Mouse (Mus musculus): Measurements from ENCODE around the gene Chadl. TPM values are rescaled to one million over a fixed set of nuclear protein-coding genes. Genes with fewer than 3 reads are reported as not detected.

The Chadl gene
- polyA plus RNA-seq (2012; rRNA removed): 1.3 and 2.0 TPM in 2 replicates

DNA sequence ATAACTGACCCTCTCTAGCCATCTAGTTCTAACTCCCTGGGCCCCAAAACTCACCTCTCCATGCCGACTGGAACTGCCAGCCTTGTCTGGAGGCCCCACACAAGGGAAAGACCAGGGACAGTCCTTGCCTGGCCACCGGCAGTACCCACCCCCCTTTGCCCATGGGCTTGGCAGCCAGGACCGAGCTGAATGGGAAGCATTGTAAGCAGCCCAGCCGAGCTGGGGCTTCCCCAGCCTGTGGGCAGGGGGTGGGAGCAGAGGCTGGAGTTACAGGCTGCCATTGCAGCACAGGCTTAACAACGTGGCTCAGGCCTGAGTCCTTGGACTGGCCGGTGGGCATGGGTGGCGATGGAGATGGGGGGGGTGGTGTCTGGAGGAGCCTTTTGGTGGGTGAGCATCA lies at the start of gene Chadl:
Gene Chadl, minus strand, starts transcription at position 113 of the 400 bp plus-strand sequence.

DNA sequence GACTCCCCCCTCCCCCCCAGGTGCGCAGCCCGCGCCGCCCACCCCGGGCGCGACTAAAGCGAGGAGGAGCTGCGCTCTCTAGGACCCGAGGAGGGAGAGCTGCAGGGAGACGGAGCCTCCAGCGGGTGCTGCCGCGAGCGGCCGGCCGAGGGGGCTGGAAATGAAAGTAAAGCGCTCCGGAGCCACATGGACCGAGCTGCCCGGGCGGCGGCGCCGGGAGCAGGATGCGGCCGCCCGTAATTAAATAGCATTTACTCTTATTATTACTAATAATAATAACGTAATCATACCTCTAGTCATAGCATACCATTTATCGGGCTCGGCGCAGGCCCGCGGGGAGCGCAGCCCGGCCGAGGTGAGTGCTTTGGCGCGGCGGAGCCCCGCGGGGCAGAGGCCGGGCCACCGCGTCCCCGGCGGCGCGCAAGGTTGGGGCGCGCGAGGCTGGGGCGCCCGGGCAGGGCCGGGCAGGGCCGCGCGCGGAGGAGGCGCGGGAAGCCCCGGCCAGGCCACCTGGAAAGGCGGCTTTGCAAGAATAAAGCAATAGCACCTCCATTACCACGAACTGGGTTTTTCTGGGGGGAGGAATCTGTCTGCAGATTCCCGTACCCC lies 48.0 kb upstream of the Chadl start, which contains the start of the genes Zc3h7b and Rangap1:
Gene Zc3h7b, plus strand, starts transcription at position 66 of the 609 bp plus-strand sequence.
Gene Rangap1, minus strand, starts transcription at position 539 of the 609 bp plus-strand sequence.

DNA sequence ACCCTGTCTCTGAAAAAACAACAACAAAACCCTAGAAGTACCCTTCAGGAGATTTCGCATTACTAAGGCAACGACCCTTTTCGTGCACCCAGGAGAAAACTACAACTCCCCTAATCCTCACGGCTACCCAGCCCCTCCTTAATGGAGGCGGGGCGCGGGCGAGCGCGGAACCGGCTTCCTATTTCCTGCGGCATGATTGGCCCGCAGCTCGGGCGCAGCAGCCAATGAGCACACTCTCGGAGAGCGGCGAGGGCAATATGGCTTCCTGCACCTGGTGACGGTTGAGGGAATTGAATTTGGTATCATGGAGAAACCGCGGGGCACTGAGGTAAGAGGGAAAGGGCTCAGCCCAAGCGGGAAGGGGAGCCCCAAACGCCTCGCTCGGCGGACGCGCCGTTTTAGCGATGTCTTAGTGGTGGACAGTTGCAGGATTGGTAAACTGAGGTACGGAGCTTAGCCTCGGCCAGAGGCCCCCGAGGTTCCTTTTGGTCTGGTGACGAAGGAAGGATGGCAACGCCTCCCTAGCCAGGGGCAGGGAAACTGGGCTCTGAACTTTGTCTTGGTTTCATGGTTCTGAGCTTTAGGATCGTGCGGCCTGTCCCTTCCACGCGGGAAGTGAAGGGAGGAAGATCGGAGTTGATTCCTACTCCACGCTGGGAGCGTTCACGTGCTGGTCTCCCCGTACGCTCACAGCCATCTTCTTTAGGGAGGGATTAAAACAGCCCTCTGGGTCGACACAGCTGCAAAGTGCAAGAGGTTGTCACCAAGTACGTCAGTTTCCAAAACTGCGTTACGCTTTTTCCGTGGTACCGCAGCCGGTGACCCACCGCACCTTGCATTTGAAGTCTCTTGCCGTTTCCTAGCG lies 33.2 kb downstream of the Chadl start, which contains the start of gene L3mbtl2:
Gene L3mbtl2, plus strand, starts transcription at position 193 of the 865 bp plus-strand sequence.

Other genes with a start within 250 kb of the Chadl start
- gene Rbx1, start 231.0 kb downstream of the Chadl start, polyA plus RNA-seq (2012; rRNA removed): 245 and 304 TPM in 2 replicates
- gene Ep300, start 111.9 kb downstream of the Chadl start, polyA plus RNA-seq (2012; rRNA removed): 43.5 and 52.3 TPM in 2 replicates
- gene L3mbtl2, start 33.4 kb downstream of the Chadl start, polyA plus RNA-seq (2012; rRNA removed): 23.3 and 25.7 TPM in 2 replicates
- gene Zc3h7b, start 47.8 kb upstream of the Chadl start, polyA plus RNA-seq (2012; rRNA removed): 57.9 and 65.1 TPM in 2 replicates
- gene Rangap1, start 48.2 kb upstream of the Chadl start, polyA plus RNA-seq (2012; rRNA removed): 112 and 211 TPM in 2 replicates
- gene Tef, start 105.1 kb upstream of the Chadl start, polyA plus RNA-seq (2012; rRNA removed): 30.6 and 34.0 TPM in 2 replicates
- 15.6 and 16.6 TPM in 2 replicates for gene Tob2, start 161.5 kb upstream of the Chadl start, polyA plus RNA-seq (2012; rRNA removed)
- gene Phf5a, start 174.6 kb upstream of the Chadl start, polyA plus RNA-seq (2012; rRNA removed): 134 and 140 TPM in 2 replicates
- gene Aco2, start 175.0 kb upstream of the Chadl start, polyA plus RNA-seq (2012; rRNA removed): 153 and 168 TPM in 2 replicates
- 22.2 and 24.0 TPM in 2 replicates for gene Polr3h, start 229.0 kb upstream of the Chadl start, polyA plus RNA-seq (2012; rRNA removed)
- gene Csdc2, start 239.5 kb upstream of the Chadl start, polyA plus RNA-seq (2012; rRNA removed): 11.6 and 15.1 TPM in 2 replicates